Mouse (Mus musculus) small intestine, adult 2 months (tissue): ENCODE measurements at regions not wholly inside any gene's neighbourhood (a gene's known extent, or its start where the extent isn't known, plus 50 kb on each side); places are given as distances from the start of the nearest gene placed in this dataset.

Experiments
- CTCF ChIP-seq: fragments of 200-500 bp; IDR thresholded peaks from 2 replicates; pipeline ENCODE4 v1.5.1; 2012; ENCODE audit warnings: low read depth, mild to moderate bottlenecking, control low read depth, inconsistent platforms, low read length, moderate library complexity, mixed read lengths; ENCODE audit not compliant: insufficient replicate concordance, insufficient read length; ENCODE audit errors: extremely low read depth
- POLR2A ChIP-seq: fragments of 200-500 bp; IDR thresholded peaks from 2 replicates; pipeline ENCODE4 v1.6.1; 2012; ENCODE audit warnings: low read depth, mild to moderate bottlenecking, control low read depth, inconsistent platforms, low read length, moderate library complexity

GRCm38 (mm10) chr16:9078405-9078942 lies 248.6 kb downstream of the 1810013L24Rik start:
- TF ChIP-seq POLR2A (no peak), CTCF (no peak)
